Mouse (Mus musculus): ENCODE measurements at regions not wholly inside any gene's neighbourhood (a gene's known extent, or its start where the extent isn't known, plus 50 kb on each side); places are given as distances from the start of the nearest gene placed in this dataset.

DNA sequence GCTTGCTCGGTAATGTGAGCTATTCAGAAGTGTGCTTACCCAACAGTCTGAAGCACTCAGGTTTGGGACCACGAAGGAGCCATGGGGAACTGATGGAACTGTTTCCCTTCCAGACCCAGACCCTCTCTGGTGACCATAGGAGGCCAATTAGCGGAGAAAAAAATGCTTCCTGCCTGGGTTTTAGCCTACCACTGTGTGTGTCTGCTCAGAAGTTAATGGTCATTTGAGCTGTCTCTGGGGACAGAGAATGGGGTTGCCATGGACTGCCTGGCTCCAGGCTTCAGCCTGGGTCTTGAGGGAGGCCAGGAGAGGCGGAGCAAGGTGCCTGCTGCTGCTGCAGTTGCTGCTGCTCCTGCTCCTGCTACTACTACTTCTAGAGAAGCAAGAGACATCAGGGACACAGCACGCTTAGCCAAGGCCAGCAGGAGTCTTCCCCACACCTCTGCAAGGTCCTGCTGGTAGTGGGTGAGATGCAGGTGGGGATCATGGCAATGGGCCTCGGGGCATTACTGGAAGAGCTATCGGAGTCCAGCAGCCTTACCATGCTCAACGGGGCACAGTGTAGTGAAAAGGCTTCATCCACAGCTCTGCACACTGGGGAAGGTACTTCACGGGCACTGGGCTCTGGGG, 141.2 kb upstream of the Pja1 start:
- TF ChIP-seq CTCF (IDR thresholded peaks at IDR 0.05; ENCODE audit: extremely low read depth, insufficient read depth, insufficient read length, insufficient replicate concordance) = no peak
- no peak for TF ChIP-seq POLR2A (IDR thresholded peaks at IDR 0.05; ENCODE audit: low read depth, low read length)

Measured in spleen, adult 2 months (tissue).